Mouse (Mus musculus): ENCODE results near the gene Lrch1.

Lrch1 gene

GRCm38 (mm10) chr14:74947376-74948013 lies at the start of gene Lrch1:
Gene Lrch1 (minus strand): TSS chr14:74947876.
- DNase-seq = peak; percentile 92

- DNase-seq = no peak
These were observed 49.4 kb upstream of the Lrch1 start for GRCm38 (mm10) chr14:74997041-74997440.

DNA sequence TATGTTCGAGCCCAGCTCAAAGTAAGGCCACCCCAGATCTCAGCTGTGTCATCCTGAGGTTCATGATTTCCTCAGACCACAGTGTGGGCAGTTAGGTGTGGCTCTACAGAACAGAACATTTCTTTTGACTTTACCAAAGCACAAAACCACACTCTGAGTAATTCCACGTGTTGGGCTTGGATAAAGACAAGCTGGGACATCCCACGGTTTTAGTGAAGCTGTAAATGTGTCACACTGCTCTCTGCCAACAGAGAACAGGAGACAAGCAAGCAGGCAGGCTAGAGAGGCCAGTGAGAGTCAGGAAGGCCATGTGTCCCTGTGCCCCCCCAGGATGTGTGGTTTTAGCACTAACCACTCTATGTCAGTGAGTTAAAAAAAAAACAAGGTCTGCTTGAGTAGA lies 48.9 kb upstream of the Lrch1 start:
- no peak for DNase-seq

- no peak for DNase-seq
These were observed 42.8 kb upstream of the Lrch1 start for GRCm38 (mm10) chr14:74990504-74990903.

GRCm38 (mm10) chr14:74989909-74990308 lies 42.2 kb upstream of the Lrch1 start:
- no peak for DNase-seq

- DNase-seq = no peak
These were observed 41.6 kb upstream of the Lrch1 start for GRCm38 (mm10) chr14:74989322-74989721.

GRCm38 (mm10) chr14:74986527-74986926 lies 38.9 kb upstream of the Lrch1 start:
- no peak for DNase-seq

DNA sequence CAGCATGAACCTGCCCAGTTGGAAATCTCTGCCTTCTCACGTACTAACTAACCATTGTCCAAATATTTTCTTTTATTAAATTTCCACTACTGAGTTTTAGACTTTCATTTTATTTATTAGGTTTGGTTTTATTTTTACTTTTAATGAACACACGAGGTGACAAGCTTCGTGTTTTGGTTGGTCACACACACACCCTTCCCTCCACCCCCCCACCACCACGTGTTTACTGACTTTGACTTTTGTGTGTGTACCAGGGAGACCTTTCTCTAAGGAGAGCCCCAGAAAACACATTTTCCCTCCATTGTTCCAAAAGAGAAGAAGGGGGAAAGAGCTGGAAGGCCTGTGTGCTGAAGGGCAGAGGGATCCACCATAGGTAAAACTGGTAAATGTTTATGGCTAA lies 38.0 kb upstream of the Lrch1 start:
- no peak for DNase-seq

- peak; percentile 53 for DNase-seq
These were observed 37.2 kb upstream of the Lrch1 start for GRCm38 (mm10) chr14:74984817-74985391.

DNA sequence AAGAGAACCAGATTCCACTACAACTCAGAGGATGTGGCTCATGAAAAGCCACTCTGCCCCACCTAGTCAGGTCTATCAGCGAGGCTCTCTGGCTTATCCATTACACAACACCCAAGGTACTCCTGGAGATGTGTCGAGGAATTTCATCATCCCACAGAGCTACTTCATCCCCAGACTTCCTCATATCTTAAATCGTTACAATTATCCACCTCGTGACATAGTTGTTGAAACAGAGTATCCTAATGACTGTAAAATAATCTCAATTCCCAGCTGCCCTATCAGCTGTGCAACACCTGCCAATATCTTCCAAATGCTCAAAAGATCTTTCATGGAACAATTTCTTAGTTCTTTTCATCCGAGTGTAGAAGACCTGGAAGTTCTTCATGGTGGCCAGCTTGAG lies 35.4 kb upstream of the Lrch1 start:
- no peak for DNase-seq

DNA sequence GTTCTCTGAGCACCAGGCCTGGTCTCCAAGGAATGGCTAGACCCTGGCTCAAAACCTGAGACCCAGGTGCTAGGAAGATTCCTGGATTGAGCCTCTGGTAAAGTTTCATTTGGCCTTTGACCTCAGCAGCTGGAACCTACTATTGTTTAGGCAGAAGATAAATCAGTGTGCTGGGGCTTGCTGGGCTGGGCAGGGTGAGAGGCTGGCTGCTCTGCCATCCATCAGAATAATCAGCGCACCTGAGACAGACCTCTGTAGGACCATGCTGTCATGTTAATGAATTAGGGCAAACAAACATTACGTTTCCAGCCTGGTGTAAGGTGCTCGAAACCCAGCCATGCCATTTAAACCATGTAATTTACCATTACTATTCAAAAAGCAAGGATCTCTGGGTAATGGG lies 33.3 kb upstream of the Lrch1 start:
- DNase-seq = no peak

DNA sequence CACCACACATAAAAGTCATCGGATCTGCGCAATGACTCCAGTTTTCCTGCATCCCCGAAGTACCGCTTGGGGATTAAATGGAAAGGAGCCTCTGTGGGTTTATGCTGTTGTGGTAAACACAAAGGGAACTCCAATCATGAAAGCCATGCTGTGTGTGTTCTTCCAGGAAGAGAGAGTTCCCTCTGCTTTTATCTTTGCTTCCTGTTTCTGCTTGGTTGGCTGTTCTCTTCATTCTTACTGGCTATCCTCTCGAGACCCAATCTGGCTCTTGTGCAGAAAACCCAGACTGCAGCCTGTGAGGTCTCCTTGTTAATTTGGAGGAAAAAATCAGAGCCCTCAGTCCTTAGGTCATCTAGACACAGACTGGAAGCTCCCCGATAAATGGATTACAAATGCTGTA lies 29.3 kb upstream of the Lrch1 start:
- DNase-seq = no peak

GRCm38 (mm10) chr14:74974136-74974651 lies 26.5 kb upstream of the Lrch1 start:
- no peak for DNase-seq

GRCm38 (mm10) chr14:74972687-74973086 lies 25.0 kb upstream of the Lrch1 start:
- DNase-seq = no peak

- DNase-seq = no peak
These were observed 24.5 kb upstream of the Lrch1 start for GRCm38 (mm10) chr14:74972216-74972615.

- DNase-seq = no peak
These were observed 15.7 kb upstream of the Lrch1 start for GRCm38 (mm10) chr14:74963402-74963764.

- no peak for DNase-seq
These were observed 15.2 kb upstream of the Lrch1 start for GRCm38 (mm10) chr14:74962713-74963401.

GRCm38 (mm10) chr14:74960568-74960967 lies 12.9 kb upstream of the Lrch1 start:
- no peak for DNase-seq

DNA sequence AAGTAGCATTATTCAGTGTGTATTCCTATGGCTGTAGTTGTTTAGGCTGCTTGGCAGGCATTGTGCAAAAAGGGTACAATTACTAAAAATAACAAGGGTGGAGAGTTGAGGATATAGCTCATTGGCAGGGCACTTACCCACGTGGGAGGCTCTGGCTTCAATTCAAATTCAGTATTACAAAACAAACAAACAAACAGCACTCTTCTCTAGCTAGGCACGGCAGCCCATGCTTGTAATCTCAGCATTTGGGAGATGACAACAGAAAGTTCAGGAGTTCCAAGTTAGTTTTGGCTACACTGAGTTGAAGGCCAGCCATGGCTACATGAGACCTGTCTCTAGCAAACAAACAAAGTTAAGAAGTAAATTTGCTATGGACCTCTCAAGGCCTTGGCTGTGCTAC lies 9.0 kb upstream of the Lrch1 start:
- no peak for DNase-seq

- DNase-seq = no peak
These were observed 8.6 kb upstream of the Lrch1 start for GRCm38 (mm10) chr14:74956234-74956633.

DNA sequence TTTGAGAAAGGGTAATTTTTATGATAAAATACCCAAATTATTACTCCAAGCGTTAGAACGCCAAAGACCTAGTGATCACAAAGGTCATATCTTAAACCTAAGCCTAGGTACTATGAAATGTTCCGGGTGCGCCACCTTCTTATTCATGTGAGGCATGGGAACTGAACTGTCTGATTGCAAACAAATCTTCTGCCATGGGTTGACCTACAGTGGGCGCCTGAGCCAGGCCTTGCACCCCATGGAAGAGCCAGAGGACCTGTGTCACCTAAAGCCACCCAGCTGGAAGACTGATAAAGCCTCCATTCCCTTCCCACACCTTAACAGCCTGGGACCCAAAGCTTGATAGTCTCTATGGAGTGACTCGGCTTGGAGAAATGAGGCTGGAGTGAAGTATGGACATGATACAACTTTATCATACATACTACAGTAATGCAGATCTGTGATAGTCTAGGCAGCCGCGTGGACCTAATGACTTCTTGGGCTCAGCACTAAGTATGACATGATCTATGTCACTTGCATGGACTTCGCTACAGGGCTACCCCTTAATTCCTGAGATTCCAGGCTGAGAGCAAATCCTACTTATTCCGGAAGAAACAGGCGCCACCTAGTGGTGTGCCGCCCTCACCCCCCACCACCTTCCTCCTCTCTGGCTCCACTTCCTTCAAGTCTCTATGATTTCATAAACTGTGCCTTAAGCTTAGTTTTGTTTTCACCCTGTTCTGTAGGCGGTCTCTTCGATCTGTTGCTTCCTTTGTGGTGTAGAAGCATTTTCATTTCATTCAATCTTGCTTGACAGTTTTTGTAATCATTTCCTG lies 957 bp upstream of the Lrch1 start:
- DNase-seq = peak; percentile 85

- DNase-seq = peak; percentile 57
These were observed 329 bp upstream of the Lrch1 start for GRCm38 (mm10) chr14:74948014-74948396.

- DNase-seq = peak; percentile 88
These were observed 813 bp downstream of the Lrch1 start for GRCm38 (mm10) chr14:74946751-74947375.

Measured in thymus, postnatal 4 days (tissue).